Mouse (Mus musculus) gastrocnemius, adult 2 months (tissue): ENCODE results near the gene Sema3c. TPM values are rescaled to one million over a fixed set of nuclear protein-coding genes. Genes with fewer than 3 reads are reported as not detected.
A peak's percentile ranks its signal among the peaks of the same experiment; 100 is the strongest.

ENCODE experiments used
- DNase-seq: peaks from one replicate; pipeline ENCODE4 v3.0.0; 2022
- H3K27ac ChIP-seq: fragments of 200-600 bp; 2 replicates; pipeline ENCODE4 v1.8.1; 2022; ENCODE audit warnings: mild to moderate bottlenecking
- H3K4me3 ChIP-seq: fragments of 200-600 bp; 2 replicates; pipeline ENCODE4 v1.8.1; 2022; ENCODE audit warnings: mild to moderate bottlenecking, moderate library complexity
- CTCF ChIP-seq: fragments of 200-600 bp; IDR thresholded peaks from 2 replicates; pipeline ENCODE4 v1.8.1; 2022; ENCODE audit warnings: antibody characterized with exemption, mild to moderate bottlenecking, moderate library complexity
- intact Hi-C: fragments of 180-260 bp; cut with DNase I; formaldehyde crosslinking; loops from one replicate; pipeline ENCODE4 v1.15.1; 2025
- total RNA-seq, 2 experiments: library from RNA; stranded (reverse); gene quantifications; 2 replicates each; pipeline ENCODE4 v1.2.3; 2021

The Sema3c gene
- total RNA-seq, 2 experiments from 2014 or later, result 48.1 to 59.1 TPM

- intact Hi-C loops, result no loop called here
- TF ChIP-seq CTCF, result no peak
- H3K4me3 ChIP-seq, result no peak overlapping the region
- no peak for DNase-seq
- H3K27ac ChIP-seq, result no peak overlapping the region
Observed at GRCm38 (mm10) chr5:17680862-17681261, 106.8 kb downstream of the Sema3c start.

GRCm38 (mm10) chr5:17689121-17689520 lies 115.0 kb downstream of the Sema3c start:
- Histone ChIP-seq H3K4me3 (no peak overlapping the region; the same call in 1 of the 2 replicates), H3K27ac (peak overlapping the region; percentile 81)
- peak; percentile 58 for DNase-seq
- no peak for TF ChIP-seq CTCF
- intact Hi-C loops, result loop anchor here (5.0 kb wide), 1 partner anchor 112 kb away; no protein-coding TSS in a partner anchor

- no peak overlapping the region; the same call in 1 of the 2 replicates for H3K4me3 ChIP-seq
- DNase-seq, result peak; percentile 65
- peak overlapping the region; percentile 81 for H3K27ac ChIP-seq
- intact Hi-C loops, result loop anchor here (5.0 kb wide), 1 partner anchor 112 kb away; no protein-coding TSS in a partner anchor
- no peak for TF ChIP-seq CTCF
Observed at GRCm38 (mm10) chr5:17689604-17690003, 115.5 kb downstream of the Sema3c start.

GRCm38 (mm10) chr5:17695366-17695765 lies 121.3 kb downstream of the Sema3c start:
- no peak overlapping the region for H3K27ac ChIP-seq
- H3K4me3 ChIP-seq, result no peak overlapping the region
- DNase-seq, result no peak
- intact Hi-C loops, result no loop called here
- no peak for TF ChIP-seq CTCF

GRCm38 (mm10) chr5:17698905-17699304 lies 124.8 kb downstream of the Sema3c start:
- Histone ChIP-seq H3K27ac (no peak overlapping the region), H3K4me3 (no peak overlapping the region)
- DNase-seq, result no peak
- no peak for TF ChIP-seq CTCF
- intact Hi-C loops, result no loop called here

GRCm38 (mm10) chr5:17704160-17704559 lies 130.1 kb downstream of the Sema3c start:
- intact Hi-C loops, result no loop called here
- TF ChIP-seq CTCF, result no peak
- no peak for DNase-seq
- H3K27ac ChIP-seq, result no peak overlapping the region
- no peak overlapping the region for H3K4me3 ChIP-seq

GRCm38 (mm10) chr5:17707086-17707485 lies 133.0 kb downstream of the Sema3c start:
- no peak for TF ChIP-seq CTCF
- intact Hi-C loops, result no loop called here
- Histone ChIP-seq H3K27ac (no peak overlapping the region), H3K4me3 (no peak overlapping the region)
- DNase-seq, result no peak

GRCm38 (mm10) chr5:17712374-17712773 lies 138.3 kb downstream of the Sema3c start:
- no peak overlapping the region for H3K27ac ChIP-seq
- no peak overlapping the region for H3K4me3 ChIP-seq
- no peak for TF ChIP-seq CTCF
- no peak for DNase-seq
- intact Hi-C loops, result no loop called here

GRCm38 (mm10) chr5:17715206-17715605 lies 141.1 kb downstream of the Sema3c start:
- no peak overlapping the region for H3K4me3 ChIP-seq
- intact Hi-C loops, result no loop called here
- DNase-seq, result no peak
- TF ChIP-seq CTCF, result no peak
- no peak overlapping the region for H3K27ac ChIP-seq

GRCm38 (mm10) chr5:17720011-17720410 lies 145.9 kb downstream of the Sema3c start:
- intact Hi-C loops, result no loop called here
- Histone ChIP-seq H3K4me3 (no peak overlapping the region), H3K27ac (no peak overlapping the region)
- no peak for TF ChIP-seq CTCF
- peak; percentile 24 for DNase-seq

GRCm38 (mm10) chr5:17724031-17724430 lies 149.9 kb downstream of the Sema3c start:
- TF ChIP-seq CTCF, result no peak
- Histone ChIP-seq H3K27ac (no peak overlapping the region), H3K4me3 (no peak overlapping the region)
- intact Hi-C loops, result no loop called here
- no peak for DNase-seq

- DNase-seq, result no peak
- H3K27ac ChIP-seq, result no peak overlapping the region
- TF ChIP-seq CTCF, result no peak
- intact Hi-C loops, result no loop called here
- H3K4me3 ChIP-seq, result no peak overlapping the region
Observed at GRCm38 (mm10) chr5:17728047-17728446, 154.0 kb downstream of the Sema3c start.

GRCm38 (mm10) chr5:17739805-17740204 lies 165.7 kb downstream of the Sema3c start:
- intact Hi-C loops, result no loop called here
- no peak for TF ChIP-seq CTCF
- Histone ChIP-seq H3K4me3 (no peak overlapping the region), H3K27ac (no peak overlapping the region)
- no peak for DNase-seq

GRCm38 (mm10) chr5:17746520-17746919 lies 172.4 kb downstream of the Sema3c start:
- TF ChIP-seq CTCF, result no peak
- Histone ChIP-seq H3K27ac (no peak overlapping the region), H3K4me3 (no peak overlapping the region)
- intact Hi-C loops, result no loop called here
- DNase-seq, result no peak

- Histone ChIP-seq H3K4me3 (no peak overlapping the region), H3K27ac (no peak overlapping the region)
- DNase-seq, result no peak
- no peak for TF ChIP-seq CTCF
- intact Hi-C loops, result no loop called here
Observed at GRCm38 (mm10) chr5:17747143-17747542, 173.1 kb downstream of the Sema3c start.
